Mouse (Mus musculus): Measurements from ENCODE around the gene Srcin1. TPM values are rescaled to one million over a fixed set of nuclear protein-coding genes. Genes with fewer than 3 reads are reported as not detected.

Gene Srcin1
- polyA plus RNA-seq, 1 experiment from 2014 or later, result 0.49 TPM

DNA sequence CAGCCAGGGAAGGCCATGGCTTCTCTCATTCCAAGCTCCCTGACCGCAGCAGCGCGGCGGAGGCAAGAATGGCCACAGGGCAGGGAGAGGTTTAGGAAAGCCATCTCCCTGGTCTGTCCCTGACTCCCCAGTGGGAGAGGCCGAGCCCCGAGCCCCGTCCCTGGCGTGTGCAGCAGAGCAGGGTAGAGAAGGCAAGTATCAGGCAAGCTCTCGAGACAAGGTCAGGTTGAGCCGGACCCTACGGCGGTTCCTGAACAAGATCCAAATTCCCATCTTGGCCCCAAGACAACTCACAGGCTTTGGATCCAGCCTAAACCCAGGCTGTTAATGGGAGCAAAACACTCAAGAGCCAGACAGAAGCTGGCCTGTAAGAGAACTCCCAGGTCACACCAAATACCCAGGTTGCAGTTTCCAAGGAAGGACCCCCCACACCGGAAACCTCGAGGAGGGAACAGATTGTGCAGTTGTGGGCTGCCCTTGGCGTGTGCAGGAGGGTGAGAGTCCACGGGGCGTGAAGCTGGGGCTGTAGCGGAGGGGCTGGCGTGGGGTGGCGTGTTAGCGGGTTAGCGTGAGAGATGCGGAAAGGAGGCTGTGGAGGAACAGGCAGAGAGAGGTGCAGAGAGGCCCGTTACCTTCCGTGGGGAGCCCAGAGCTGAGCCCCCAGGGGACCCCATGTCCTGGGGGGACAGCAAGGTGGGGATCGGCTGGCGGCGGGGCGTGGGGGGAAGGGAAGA, 54.1 kb downstream of the Srcin1 start:
- Histone ChIP-seq H3K9ac (ENCODE audit: low read length) (no peak overlapping the region), H3K4me2 (replicated peaks; ENCODE audit: low read depth) (no peak overlapping the region), H3K4me3 (ENCODE audit: low read depth, low read length) (no peak overlapping the region), H3K9me3 (ENCODE audit: control insufficient read depth, low read length) (no peaks in the 10 kb centered on the region), H3K4me1 (replicated peaks; ENCODE audit: control insufficient read depth, insufficient read depth) (no peaks in the 10 kb centered on the region), H3K27me3 (ENCODE audit: control insufficient read depth, insufficient read depth, low read length) (no peaks in the 10 kb centered on the region), H3K27ac (replicated peaks) (no peak overlapping the region), H3K36me3 (ENCODE audit: control insufficient read depth, insufficient read depth, low read length) (no peaks in the 10 kb centered on the region)
- WGBS, result 79% methylated on average over 29 of the region's 29 CpGs
- TF ChIP-seq CTCF (IDR thresholded peaks at IDR 0.05; ENCODE audit: low read depth) (no peak), EP300 (optimal IDR thresholded peaks at IDR 0.05) (no peak)
- no peak for DNase-seq (ENCODE audit: low spot score)
- ATAC-seq (ENCODE audit: low FRiP score, low TSS enrichment), result no peak

DNA sequence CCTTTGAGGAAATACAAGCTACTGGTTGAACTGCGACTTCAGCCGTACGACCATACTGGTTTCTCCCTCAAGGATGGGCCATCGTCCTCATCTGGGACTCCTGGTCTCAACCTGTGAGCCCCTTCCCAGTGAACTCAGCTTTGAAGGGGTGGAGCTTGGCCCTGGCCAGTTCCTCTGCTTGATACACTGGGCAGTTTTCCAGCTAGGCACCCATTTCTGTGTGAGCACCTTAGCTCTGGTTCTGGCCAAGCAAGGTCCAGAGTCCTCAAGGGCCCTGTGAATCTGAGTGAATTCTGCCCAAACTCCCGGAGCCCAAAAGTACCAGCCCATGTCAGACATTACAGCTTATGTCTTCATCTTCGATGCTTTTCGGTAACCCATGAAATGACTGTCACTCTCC, 55.4 kb downstream of the Srcin1 start:
- no peak overlapping the region for H3K4me2 ChIP-seq (replicated peaks; ENCODE audit: low read depth)
- no peaks in the 10 kb centered on the region for H3K27me3 ChIP-seq (ENCODE audit: control insufficient read depth, insufficient read depth, low read length)
- DNase-seq (ENCODE audit: low spot score) (no peak), ATAC-seq (ENCODE audit: low FRiP score, low TSS enrichment) (no peak)
- WGBS, result 92% methylated on average over 7 of the region's 7 CpGs
- H3K4me1 ChIP-seq (replicated peaks; ENCODE audit: control insufficient read depth, insufficient read depth), result no peaks in the 10 kb centered on the region
- TF ChIP-seq EP300 (optimal IDR thresholded peaks at IDR 0.05) (no peak), CTCF (IDR thresholded peaks at IDR 0.05; ENCODE audit: low read depth) (no peak)
- no peak overlapping the region for H3K9ac ChIP-seq (ENCODE audit: low read length)
- no peaks in the 10 kb centered on the region for H3K36me3 ChIP-seq (ENCODE audit: control insufficient read depth, insufficient read depth, low read length)
- no peaks in the 10 kb centered on the region for H3K9me3 ChIP-seq (ENCODE audit: control insufficient read depth, low read length)
- H3K4me3 ChIP-seq (ENCODE audit: low read depth, low read length), result no peak overlapping the region
- H3K27ac ChIP-seq (replicated peaks), result no peak overlapping the region

DNA sequence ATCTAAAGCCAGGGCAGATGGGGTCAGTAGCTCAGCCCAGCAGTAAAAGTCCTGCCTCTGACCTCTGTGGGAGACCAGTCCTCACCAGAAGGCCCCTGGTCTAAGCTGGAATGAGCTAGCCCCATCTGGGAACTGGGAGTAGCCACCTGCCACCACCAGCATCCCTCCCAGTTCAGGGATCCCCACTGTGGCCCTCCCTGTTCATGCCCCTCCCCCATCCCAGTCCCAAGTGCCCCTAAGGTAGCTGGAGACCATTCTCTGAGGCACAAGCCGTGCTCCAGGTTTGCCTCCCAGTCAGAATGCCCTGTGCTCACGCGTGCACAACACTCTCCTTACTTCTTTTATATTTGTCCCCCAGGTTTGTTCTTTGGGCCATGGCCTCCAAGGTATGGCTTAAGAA, 62.9 kb downstream of the Srcin1 start:
- H3K4me3 ChIP-seq (ENCODE audit: low read depth, low read length), result no peak overlapping the region
- no peak overlapping the region for H3K27ac ChIP-seq (replicated peaks)
- H3K4me1 ChIP-seq (replicated peaks; ENCODE audit: control insufficient read depth, insufficient read depth), result no peaks in the 10 kb centered on the region
- no peaks in the 10 kb centered on the region for H3K9me3 ChIP-seq (ENCODE audit: control insufficient read depth, low read length)
- no peak overlapping the region for H3K4me2 ChIP-seq (replicated peaks; ENCODE audit: low read depth)
- H3K9ac ChIP-seq (ENCODE audit: low read length), result no peak overlapping the region
- DNase-seq (ENCODE audit: low spot score) (no peak), ATAC-seq (ENCODE audit: low FRiP score, low TSS enrichment) (no peak)
- TF ChIP-seq EP300 (optimal IDR thresholded peaks at IDR 0.05), result no peak
- no peak for TF ChIP-seq CTCF (IDR thresholded peaks at IDR 0.05; ENCODE audit: low read depth)
- H3K36me3 ChIP-seq (ENCODE audit: control insufficient read depth, insufficient read depth, low read length), result no peaks in the 10 kb centered on the region
- H3K27me3 ChIP-seq (ENCODE audit: control insufficient read depth, insufficient read depth, low read length), result no peaks in the 10 kb centered on the region
- WGBS, result 84% methylated on average over 3 of the region's 3 CpGs

DNA sequence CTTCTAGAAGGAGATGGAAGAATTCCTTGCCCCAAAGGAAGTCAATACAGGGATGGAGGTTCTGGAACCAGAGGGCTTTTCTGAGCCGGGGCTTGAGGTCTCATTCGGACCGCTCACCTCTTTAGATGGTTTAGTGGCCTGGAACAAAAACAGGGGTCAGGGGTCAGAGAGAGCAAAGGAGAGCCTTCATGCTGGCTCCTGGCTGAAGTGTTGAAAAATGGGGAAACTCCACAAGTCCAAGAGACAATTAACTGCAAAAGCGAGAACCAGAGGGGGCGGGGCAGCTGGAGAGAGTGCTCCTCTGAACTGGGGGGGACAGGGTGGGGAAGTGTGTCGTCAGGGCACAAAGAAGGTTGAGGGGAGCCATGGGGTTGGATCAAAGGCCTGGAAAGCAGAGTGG, 63.5 kb downstream of the Srcin1 start:
- H3K27ac ChIP-seq (replicated peaks), result no peak overlapping the region
- H3K4me2 ChIP-seq (replicated peaks; ENCODE audit: low read depth), result no peak overlapping the region
- DNase-seq (ENCODE audit: low spot score) (no peak), ATAC-seq (ENCODE audit: low FRiP score, low TSS enrichment) (no peak)
- H3K9ac ChIP-seq (ENCODE audit: low read length), result no peak overlapping the region
- no peaks in the 10 kb centered on the region for H3K9me3 ChIP-seq (ENCODE audit: control insufficient read depth, low read length)
- H3K4me3 ChIP-seq (ENCODE audit: low read depth, low read length), result no peak overlapping the region
- no peak for TF ChIP-seq EP300 (optimal IDR thresholded peaks at IDR 0.05)
- no peak for TF ChIP-seq CTCF (IDR thresholded peaks at IDR 0.05; ENCODE audit: low read depth)
- 68% methylated on average over 6 of the region's 6 CpGs for WGBS
- no peaks in the 10 kb centered on the region for H3K4me1 ChIP-seq (replicated peaks; ENCODE audit: control insufficient read depth, insufficient read depth)
- H3K36me3 ChIP-seq (ENCODE audit: control insufficient read depth, insufficient read depth, low read length), result no peaks in the 10 kb centered on the region
- no peaks in the 10 kb centered on the region for H3K27me3 ChIP-seq (ENCODE audit: control insufficient read depth, insufficient read depth, low read length)

DNA sequence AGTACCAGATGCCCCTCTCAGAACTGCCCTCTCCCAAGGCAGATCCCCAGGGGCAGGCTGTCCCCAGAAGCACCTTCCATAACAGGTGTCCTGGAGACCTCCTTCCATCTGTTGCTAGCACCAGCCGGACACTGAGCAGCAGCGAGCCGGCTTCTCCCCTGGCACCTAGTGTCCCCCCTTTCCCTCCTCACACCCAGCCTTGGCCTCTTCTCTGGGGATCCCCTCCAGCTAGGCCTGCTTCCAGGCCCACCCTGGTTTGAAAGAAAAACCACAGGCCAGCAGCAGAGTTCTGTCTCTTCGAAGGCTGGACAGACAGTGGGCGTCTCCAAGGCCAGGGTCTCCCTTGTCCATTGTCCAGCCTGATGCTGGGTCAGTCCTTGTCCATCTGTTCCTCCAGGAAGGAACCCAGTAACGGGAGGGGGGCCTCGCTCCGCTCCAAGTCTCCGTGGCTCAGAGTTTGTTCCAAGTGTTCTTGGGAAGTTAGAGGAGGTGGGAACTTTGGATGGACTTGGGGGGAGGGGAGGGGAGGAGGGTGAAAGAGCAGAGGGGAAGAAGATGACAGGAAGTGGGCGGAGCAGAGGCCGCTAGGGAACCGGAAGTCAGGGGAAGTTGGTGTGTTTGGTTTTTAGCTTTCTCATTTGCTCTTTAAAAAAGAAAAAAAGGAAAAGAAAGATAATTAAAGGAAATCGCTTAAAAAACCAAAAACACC, 64.2 kb downstream of the Srcin1 start:
- no peak for DNase-seq (ENCODE audit: low spot score)
- no peaks in the 10 kb centered on the region for H3K27me3 ChIP-seq (ENCODE audit: control insufficient read depth, insufficient read depth, low read length)
- WGBS, result 45% methylated on average over 13 of the region's 13 CpGs
- H3K4me2 ChIP-seq (replicated peaks; ENCODE audit: low read depth), result 0 out of 2 replicates have a peak overlapping the region, but pooled peaks have one; percentile 20
- peak overlapping the region; percentile 63; the same call in 1 of the 2 replicates for H3K27ac ChIP-seq (replicated peaks)
- ATAC-seq (ENCODE audit: low FRiP score, low TSS enrichment), result peak; percentile 38; the same call in 1 of the 2 replicates
- no peak overlapping the region for H3K4me3 ChIP-seq (ENCODE audit: low read depth, low read length)
- TF ChIP-seq CTCF (IDR thresholded peaks at IDR 0.05; ENCODE audit: low read depth), result no peak
- TF ChIP-seq EP300 (optimal IDR thresholded peaks at IDR 0.05), result no peak
- no peaks in the 10 kb centered on the region for H3K9me3 ChIP-seq (ENCODE audit: control insufficient read depth, low read length)
- H3K36me3 ChIP-seq (ENCODE audit: control insufficient read depth, insufficient read depth, low read length), result no peaks in the 10 kb centered on the region
- H3K4me1 ChIP-seq (replicated peaks; ENCODE audit: control insufficient read depth, insufficient read depth), result no peaks in the 10 kb centered on the region
- H3K9ac ChIP-seq (ENCODE audit: low read length), result no peak overlapping the region
